In genomic region chr13:44833353-44833752, GRCm38 (mm10) we compare ENCODE assay signal across 9 mouse cellular contexts.
DNase-seq lines count a peak whose midpoint lies in the region; ATAC-seq lines count a peak whose summit lies in the region.
"Had no signal": no experiment of that assay in that cellular context is flagged by ENCODE, and none has a peak within 500 bp of the region (broad histone marks: within the 10 kb centered on the region; RNA-seq: fewer than 3 reads in every experiment).

No protein-coding gene starts in this region.

- no peak for ATAC-seq in midbrain, embryonic 11.5 days (ENCODE audit: low FRiP score)
- no peak; the same call in 1 of the 2 replicates for ATAC-seq in midbrain, embryonic 15.5 days (replicated peaks)
- ATAC-seq in cerebellum, adult (ENCODE audit: insufficient number of reproducible peaks, low FRiP score, low TSS enrichment): peak; percentile 84
- no peak; the same call in 1 of the 2 replicates for ATAC-seq in heart, embryonic 12.5 days (ENCODE audit: insufficient number of reproducible peaks, low FRiP score)

- H3K27ac ChIP-seq in midbrain, embryonic 11.5 days (ENCODE audit: low read depth, low read length): no peak overlapping the region
- no peak overlapping the region for H3K27ac ChIP-seq in midbrain, embryonic 15.5 days
- H3K27ac ChIP-seq in heart, embryonic 12.5 days (ENCODE audit: poor library complexity, severe bottlenecking): no peak overlapping the region
- H3K27ac ChIP-seq: macrophage had no signal

- peak; percentile 43 for DNase-seq in adrenal gland, adult 2 months
- DNase-seq in adrenal gland, postnatal 4 days (ENCODE audit: low spot score in 2 of 2): no peak
- DNase-seq in midbrain, embryonic 11.5 days (ENCODE audit: low spot score, missing footprints): peak; percentile 89
- peak; percentile 35 to 47 for DNase-seq in left cerebral cortex, adult 18-20 months (ENCODE audit: low spot score in 2 of 2)
- DNase-seq in right cerebral cortex, postnatal 10 days (ENCODE audit: low spot score in 2 of 2): peak; percentile 41 to 44

- H3K9me3 ChIP-seq in midbrain, embryonic 11.5 days (ENCODE audit: control insufficient read depth, low read length): no peaks in the 10 kb centered on the region
- no peaks in the 10 kb centered on the region for H3K9me3 ChIP-seq in midbrain, embryonic 15.5 days
- no peaks in the 10 kb centered on the region for H3K9me3 ChIP-seq in heart, embryonic 12.5 days (replicated peaks)

- no peak overlapping the region for H3K9ac ChIP-seq in midbrain, embryonic 11.5 days (ENCODE audit: low read length)
- H3K9ac ChIP-seq in midbrain, embryonic 15.5 days: no peak overlapping the region
- H3K9ac ChIP-seq in heart, embryonic 12.5 days: peak overlapping the region; percentile 28; the same call in 1 of the 2 replicates

- H3K36me3 ChIP-seq in midbrain, embryonic 11.5 days (ENCODE audit: control insufficient read depth, insufficient read depth, low read length): no peaks in the 10 kb centered on the region
- no peaks in the 10 kb centered on the region for H3K36me3 ChIP-seq in midbrain, embryonic 15.5 days (replicated peaks)
- H3K36me3 ChIP-seq in heart, embryonic 12.5 days: no peaks in the 10 kb centered on the region

- no peaks in the 10 kb centered on the region for H3K27me3 ChIP-seq in midbrain, embryonic 11.5 days (ENCODE audit: control insufficient read depth, insufficient read depth, low read length)
- H3K27me3 ChIP-seq in midbrain, embryonic 15.5 days (replicated peaks): no peaks in the 10 kb centered on the region
- H3K27me3 ChIP-seq in heart, embryonic 12.5 days (replicated peaks): no peaks in the 10 kb centered on the region

- 72% methylated on average over 3 of the region's 3 CpGs for WGBS in midbrain, embryonic 11.5 days
- 50% methylated on average over 3 of the region's 3 CpGs for WGBS in midbrain, embryonic 15.5 days
- WGBS in heart, embryonic 12.5 days: 47% methylated on average over 3 of the region's 3 CpGs

- H3K4me3 ChIP-seq in midbrain, embryonic 11.5 days (ENCODE audit: low read depth, low read length): no peak overlapping the region
- no peak overlapping the region for H3K4me3 ChIP-seq in midbrain, embryonic 15.5 days
- H3K4me3 ChIP-seq in heart, embryonic 12.5 days: no peak overlapping the region

- H3K4me2 ChIP-seq in midbrain, embryonic 11.5 days: no peak overlapping the region
- no peak overlapping the region for H3K4me2 ChIP-seq in midbrain, embryonic 15.5 days
- H3K4me2 ChIP-seq in heart, embryonic 12.5 days: no peak overlapping the region

- H3K4me1 ChIP-seq in midbrain, embryonic 11.5 days (ENCODE audit: control insufficient read depth, insufficient read depth, low read length): no peaks in the 10 kb centered on the region
- H3K4me1 ChIP-seq in midbrain, embryonic 15.5 days: no peaks in the 10 kb centered on the region
- peaks cover 17% of the 10 kb centered on the region for H3K4me1 ChIP-seq in heart, embryonic 12.5 days (replicated peaks)

Comparison
In these comparisons a context has a peak if more than half of its experiments do, and no peak if none do; other contexts are left out.
1. DNase-seq: peak in adrenal gland, adult 2 months (single experiment), midbrain, embryonic 11.5 days (single experiment), left cerebral cortex, adult 18-20 months (2 of 2) and right cerebral cortex, postnatal 10 days (2 of 2); none in adrenal gland, postnatal 4 days (0 of 2).